Mouse (Mus musculus): ENCODE measurements around the gene Krt86.

Gene Krt86

GRCm38 (mm10) chr15:101472952-101473528, at the start of gene Krt86:
Gene Krt86 (plus strand): TSS chr15:101473478.
- peak; percentile 83 for DNase-seq (ENCODE audit: inconsistent ontology term)

GRCm38 (mm10) chr15:101424914-101425313, 48.4 kb upstream of the Krt86 start:
- DNase-seq (ENCODE audit: inconsistent ontology term) = no peak

- DNase-seq (ENCODE audit: inconsistent ontology term) = no peak
Measured at GRCm38 (mm10) chr15:101436611-101437010, 36.7 kb upstream of the Krt86 start.

GRCm38 (mm10) chr15:101438555-101438954, 34.7 kb upstream of the Krt86 start, which contains the start of gene Krt87:
Gene Krt87 (minus strand): TSS chr15:101438804.
- DNase-seq (ENCODE audit: inconsistent ontology term) = no peak

- DNase-seq (ENCODE audit: inconsistent ontology term) = no peak
Measured at GRCm38 (mm10) chr15:101440837-101441236, 32.4 kb upstream of the Krt86 start.

- peak; percentile 20 for DNase-seq (ENCODE audit: inconsistent ontology term)
Measured at GRCm38 (mm10) chr15:101446572-101446971, 26.7 kb upstream of the Krt86 start.

GRCm38 (mm10) chr15:101447444-101447843, 25.8 kb upstream of the Krt86 start, which contains the start of gene Krt88:
Gene Krt88 (plus strand): TSS chr15:101447744.
- DNase-seq (ENCODE audit: inconsistent ontology term) = no peak

- peak; percentile 45 for DNase-seq (ENCODE audit: inconsistent ontology term)
Measured at GRCm38 (mm10) chr15:101453093-101453736, 20.1 kb upstream of the Krt86 start.

DNA sequence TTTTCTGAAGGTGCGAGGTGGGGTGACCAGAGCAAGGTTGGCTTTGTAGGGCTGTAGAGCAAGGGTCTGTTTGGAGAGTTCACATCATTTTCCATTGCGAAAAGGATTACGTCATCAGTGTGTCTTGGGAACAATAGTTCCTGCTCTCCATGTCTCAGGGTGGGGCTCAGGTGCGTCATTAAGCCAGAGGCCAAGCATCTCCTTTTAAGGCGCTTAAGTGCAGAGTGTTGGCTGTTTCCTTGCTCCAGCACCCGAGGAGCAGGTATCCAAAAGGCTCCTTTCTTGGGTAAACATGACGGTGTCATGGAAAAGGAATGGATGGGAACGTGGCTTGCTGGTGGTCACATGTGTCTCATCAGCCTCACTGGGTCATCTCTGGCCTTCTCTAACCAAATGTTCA, 18.5 kb upstream of the Krt86 start:
- no peak for DNase-seq (ENCODE audit: inconsistent ontology term)

GRCm38 (mm10) chr15:101455292-101455691, 18.0 kb upstream of the Krt86 start:
- peak; percentile 78 for DNase-seq (ENCODE audit: inconsistent ontology term)

DNA sequence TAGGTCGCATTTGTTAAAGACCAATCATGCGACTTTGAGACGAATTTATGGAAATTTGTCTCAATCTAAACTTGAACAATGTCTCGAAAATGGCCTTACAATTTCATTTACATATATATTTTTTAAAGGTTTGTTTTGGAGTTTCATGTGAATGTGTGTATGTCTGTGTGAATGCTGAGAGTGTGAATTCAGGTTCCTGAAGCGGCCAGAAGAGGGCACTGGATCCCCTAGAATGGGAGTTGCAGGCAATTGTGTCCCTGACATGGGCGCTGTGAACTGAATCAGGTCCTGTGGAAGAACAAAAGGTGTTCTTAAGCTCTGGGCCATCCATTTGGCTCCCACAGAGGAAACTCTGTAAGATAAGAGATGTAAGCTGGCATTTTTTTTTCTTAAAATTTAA, 17.4 kb upstream of the Krt86 start:
- no peak for DNase-seq (ENCODE audit: inconsistent ontology term)

DNA sequence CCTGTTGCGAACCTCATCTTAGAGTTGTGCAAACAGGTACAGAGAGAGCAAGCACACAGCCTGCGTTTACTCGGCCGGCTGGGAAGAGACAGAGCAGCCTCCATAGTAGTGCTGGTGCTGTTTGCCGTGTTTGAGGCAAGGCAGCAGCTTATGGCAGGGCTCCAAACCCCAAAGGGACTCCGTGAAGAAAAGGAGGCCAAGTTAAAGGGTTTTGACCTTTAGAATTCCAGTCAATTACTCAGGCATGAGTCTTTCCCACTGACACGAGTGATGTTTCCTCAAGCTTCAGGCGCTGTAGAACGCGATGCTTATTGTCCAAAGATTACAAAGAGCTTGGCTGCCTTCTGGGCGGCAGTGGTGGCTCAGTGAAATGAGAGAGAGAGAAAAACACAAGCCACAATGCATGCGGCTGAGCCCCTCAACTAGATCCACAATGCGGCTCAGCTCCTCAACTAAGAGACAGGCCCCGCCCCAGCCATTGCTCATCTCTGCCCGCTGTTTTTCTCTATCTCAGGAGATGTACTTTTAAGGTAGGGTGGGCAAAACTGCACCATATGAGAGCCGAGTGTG, 14.8 kb upstream of the Krt86 start:
- DNase-seq (ENCODE audit: inconsistent ontology term) = peak; percentile 76

DNA sequence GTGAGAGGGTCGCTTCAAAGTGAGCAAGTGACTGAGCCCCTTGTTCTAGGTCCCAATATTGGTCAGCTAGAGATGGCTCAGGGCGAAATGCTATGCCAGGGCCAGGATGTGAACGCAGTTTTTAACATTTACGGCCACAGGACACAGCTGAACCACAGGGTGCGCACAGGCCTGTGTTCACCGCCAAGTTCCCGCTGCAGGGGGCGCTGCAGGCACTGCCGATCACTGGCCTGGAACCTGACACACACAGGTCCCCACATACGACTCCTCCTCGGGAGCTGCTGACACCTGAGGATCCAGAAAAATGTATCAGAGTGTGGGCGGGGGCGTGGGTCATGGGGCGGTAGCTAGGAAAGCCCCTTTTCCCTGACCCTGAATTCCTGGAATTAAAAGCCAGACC, 14.0 kb upstream of the Krt86 start:
- DNase-seq (ENCODE audit: inconsistent ontology term) = no peak

- no peak for DNase-seq (ENCODE audit: inconsistent ontology term)
Measured at GRCm38 (mm10) chr15:101463651-101464050, 9.6 kb upstream of the Krt86 start, which contains the start of gene Krt81. Gene Krt81 (minus strand): TSS chr15:101463751.

DNA sequence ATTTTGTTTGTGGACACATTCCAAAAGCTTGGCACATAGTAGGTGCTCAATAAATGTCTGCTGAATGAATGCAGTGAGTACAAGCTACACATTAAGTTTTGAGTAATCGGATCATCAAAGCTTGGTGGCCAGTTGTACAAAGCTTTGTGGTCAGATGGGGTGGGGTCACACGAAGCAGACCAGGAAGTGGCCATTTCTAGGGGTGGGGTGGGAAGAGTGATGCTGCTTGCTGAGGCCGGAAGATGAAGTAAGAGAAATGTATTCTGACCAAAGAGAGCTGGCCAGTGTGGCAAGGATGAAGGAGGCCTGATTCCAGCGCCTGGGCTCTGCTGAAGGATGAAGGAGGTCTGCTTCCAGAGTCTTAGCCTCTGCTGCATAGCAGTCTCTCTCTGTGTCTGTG, 4.2 kb upstream of the Krt86 start:
- DNase-seq (ENCODE audit: inconsistent ontology term) = no peak

DNA sequence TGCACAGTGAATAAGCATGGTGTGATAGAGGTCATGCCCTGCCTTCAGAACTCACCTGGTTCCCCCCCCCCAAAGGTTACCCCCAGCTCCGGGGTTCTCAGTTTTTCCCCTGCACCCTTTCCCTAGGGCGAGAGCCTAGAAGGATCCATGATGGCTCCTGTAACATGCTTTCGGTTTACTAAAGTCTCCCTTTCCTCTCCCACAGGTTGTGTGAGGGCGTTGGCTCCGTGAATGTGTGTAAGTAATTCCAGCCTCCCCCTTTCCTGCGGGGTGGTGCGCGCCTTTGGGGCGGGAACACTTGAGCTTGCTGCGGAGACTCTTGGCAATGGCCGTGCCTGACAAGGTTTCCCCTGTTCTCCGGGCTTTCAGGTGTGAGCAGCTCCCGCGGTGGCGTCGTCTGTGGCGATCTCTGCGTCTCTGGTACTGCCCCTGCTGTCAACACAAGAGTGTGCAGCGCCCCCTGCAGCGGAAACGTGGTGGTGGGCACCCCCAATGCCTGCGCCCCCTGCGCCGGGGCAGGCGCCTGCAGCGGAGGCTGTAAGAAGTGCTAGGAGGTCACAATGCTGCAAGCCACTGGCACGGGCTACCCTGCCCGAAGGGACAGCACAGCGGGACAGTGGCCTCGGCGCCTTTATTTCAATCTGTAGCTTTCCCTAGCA, 5.9 kb downstream of the Krt86 start:
- peak; percentile 48 for DNase-seq (ENCODE audit: inconsistent ontology term)

- DNase-seq (ENCODE audit: inconsistent ontology term) = no peak
Measured at GRCm38 (mm10) chr15:101479666-101480060, 6.4 kb downstream of the Krt86 start.

DNA sequence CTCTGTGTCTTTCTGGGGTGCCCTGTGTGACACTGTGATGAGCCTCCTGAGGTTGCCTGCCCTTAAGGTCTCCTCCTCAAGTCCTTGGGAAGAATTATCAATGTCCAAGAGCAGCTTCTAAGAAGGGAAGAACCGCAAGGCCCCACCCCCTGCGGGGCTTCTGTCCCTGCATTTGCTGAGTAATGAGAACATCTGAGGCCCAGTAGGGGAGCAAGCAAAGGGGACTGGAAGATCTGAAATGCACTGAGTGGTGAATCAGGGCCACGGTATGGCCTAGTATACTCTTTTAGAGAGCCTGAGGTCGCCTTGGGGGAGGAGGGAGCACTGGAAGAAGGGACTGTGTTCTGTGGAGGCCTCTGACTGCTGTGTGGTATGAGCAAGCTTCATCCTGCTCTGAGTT, 8.8 kb downstream of the Krt86 start:
- DNase-seq (ENCODE audit: inconsistent ontology term) = peak; percentile 7

DNA sequence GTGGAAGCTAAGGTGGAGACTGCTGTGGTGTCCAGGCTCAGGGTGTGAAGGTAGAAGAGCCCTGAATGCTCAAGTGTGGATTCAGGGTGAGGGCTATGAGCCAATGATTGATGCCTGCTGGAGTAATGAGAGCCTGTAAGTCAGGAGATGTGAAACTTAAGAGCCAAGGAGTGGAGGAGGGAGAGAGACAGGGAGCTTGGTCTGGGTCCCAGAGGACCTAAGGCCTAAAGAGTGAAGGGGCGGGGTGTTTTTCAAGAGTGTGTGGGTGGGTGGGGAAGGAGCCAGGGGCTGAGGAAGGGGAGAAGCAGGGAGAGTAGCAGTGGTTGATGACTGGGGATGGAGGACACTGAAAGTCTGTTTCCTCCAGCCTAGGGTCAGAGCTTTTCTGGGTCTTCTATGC, 10.4 kb downstream of the Krt86 start:
- no peak for DNase-seq (ENCODE audit: inconsistent ontology term)

DNA sequence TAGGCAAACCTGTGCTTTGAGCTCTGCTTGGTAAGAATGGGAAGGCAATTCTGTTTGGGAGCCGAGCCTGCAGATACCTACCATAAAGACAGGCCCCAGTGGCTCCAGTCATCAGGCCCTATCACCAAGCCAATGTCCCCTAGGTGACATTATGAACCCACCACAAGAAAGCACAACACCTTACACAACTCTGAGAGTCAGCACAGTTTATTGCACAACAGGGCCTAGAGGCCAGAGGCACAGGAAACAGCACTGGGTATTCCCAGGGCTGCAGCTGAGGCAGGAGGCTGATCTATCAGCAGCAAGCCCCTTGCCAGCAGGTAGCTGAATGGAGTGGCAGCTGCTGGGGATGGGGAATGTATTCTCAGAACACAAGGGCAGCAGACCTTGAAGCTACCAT, 11.7 kb downstream of the Krt86 start:
- DNase-seq (ENCODE audit: inconsistent ontology term) = no peak

GRCm38 (mm10) chr15:101485911-101486635, 12.8 kb downstream of the Krt86 start:
- DNase-seq (ENCODE audit: inconsistent ontology term) = no peak

DNA sequence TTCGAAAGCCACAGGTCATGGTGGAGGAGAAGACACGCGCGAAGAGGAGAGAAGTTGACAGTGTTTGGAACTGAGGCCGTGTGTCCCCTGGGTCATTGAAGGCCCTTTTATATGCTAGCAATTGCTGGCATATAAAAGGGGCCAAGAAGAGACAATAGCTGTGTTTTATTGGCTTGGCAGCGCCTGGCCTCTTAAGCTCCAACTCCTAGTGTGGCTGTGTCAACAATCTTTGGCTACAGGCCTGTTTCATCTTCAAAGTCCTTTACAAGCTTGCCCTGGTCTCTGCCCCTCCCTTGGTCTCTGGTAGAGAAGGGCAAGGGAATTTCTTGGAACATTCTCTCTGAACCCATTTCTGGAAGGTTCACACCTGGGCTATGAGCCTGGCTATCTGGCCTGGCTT, 18.2 kb downstream of the Krt86 start, which contains the start of gene Krt83:
TSS of gene Krt83 (minus strand) at position 82 of the 400 bp plus-strand sequence.
- peak; percentile 7 for DNase-seq (ENCODE audit: inconsistent ontology term)
